Mouse (Mus musculus) liver, embryonic 14.5 days (tissue): Measurements from ENCODE around the gene Cbx7. TPM values are rescaled to one million over a fixed set of nuclear protein-coding genes. Genes with fewer than 3 reads are reported as not detected.

Experiments
- ATAC-seq: fragments of 200-750 bp; cut with Nextera tagmentation; 2 replicates; pipeline ENCODE4 v1.8.0; 2017; ENCODE audit warnings: moderate number of reproducible peaks, mild to moderate bottlenecking, moderate library complexity; ENCODE audit not compliant: insufficient read depth
- DNase-seq, 3 experiments: peaks; one replicate each; pipeline ENCODE4 v3.0.0-alpha.2; 2012 to 2013; ENCODE audit warnings: low read depth in 3 of 3, low spot score in 3 of 3
- H3K27ac ChIP-seq: fragments of 300-500 bp; sonication (generic); 2 replicates; pipeline ENCODE4 v1.5.1; 2014; ENCODE audit warnings: moderate library complexity, mild to moderate bottlenecking, control low read depth, inconsistent platforms
- H3K27me3 ChIP-seq: fragments of 300-500 bp; sonication (generic); 2 replicates; pipeline ENCODE4 v1.6.1; 2014; ENCODE audit warnings: mild to moderate bottlenecking, low read length, moderate library complexity; ENCODE audit not compliant: control insufficient read depth, insufficient read depth
- H3K36me3 ChIP-seq: fragments of 300-500 bp; sonication (generic); replicated peaks from 2 replicates; pipeline ENCODE4 v1.6.1; 2014; ENCODE audit warnings: low read depth; ENCODE audit not compliant: control insufficient read depth, insufficient read depth
- H3K4me1 ChIP-seq, 2 experiments: fragments of 200-500 bp in 1 of 2; fragments of 300-500 bp in 1 of 2; sonication (generic) in 1 of 2; replicated peaks; 2 replicates each; pipeline ENCODE4 v1.6.1; 2012 to 2014; ENCODE audit warnings: antibody characterized with exemption in 1 of 2, inconsistent platforms in 1 of 2, low read length in 1 of 2; ENCODE audit not compliant: control insufficient read depth in 2 of 2, insufficient read depth in 2 of 2
- H3K4me2 ChIP-seq: fragments of 300-500 bp; sonication (generic); 2 replicates; pipeline ENCODE4 v1.6.1; 2014; ENCODE audit warnings: low read depth, mild to moderate bottlenecking, control low read depth, moderate library complexity
- H3K4me3 ChIP-seq, 2 experiments: fragments of 200-500 bp in 1 of 2; fragments of 300-500 bp in 1 of 2; sonication (generic) in 1 of 2; 2 replicates each; pipeline ENCODE4 v1.5.1; 2012 to 2014; ENCODE audit warnings: low read depth in 2 of 2, low read length in 2 of 2, mild to moderate bottlenecking in 2 of 2, control low read depth in 1 of 2, inconsistent platforms in 1 of 2, moderate library complexity in 1 of 2; ENCODE audit not compliant: insufficient read depth in 1 of 2
- H3K9ac ChIP-seq: fragments of 300-500 bp; sonication (generic); replicated peaks from 2 replicates; pipeline ENCODE4 v1.6.1; 2014; ENCODE audit warnings: mild to moderate bottlenecking, control low read depth, moderate library complexity
- H3K9me3 ChIP-seq: fragments of 300-500 bp; sonication (generic); 2 replicates; pipeline ENCODE4 v1.6.1; 2016; ENCODE audit warnings: low read length, mixed read lengths; ENCODE audit not compliant: control insufficient read depth
- CTCF ChIP-seq: IDR thresholded peaks from 2 replicates; pipeline ENCODE4 v1.5.1; 2016; ENCODE audit warnings: antibody characterized with exemption, low read depth, control low read depth
- EP300 ChIP-seq: IDR thresholded peaks from 2 replicates; pipeline ENCODE4 v1.6.1; 2016; ENCODE audit warnings: antibody characterized with exemption, low read depth
- WGBS: fragments of 180-500 bp; shearing (Covaris S2); extraction: QIAGEN DNeasy Blood & Tissue Kit; methylation state at CpG from one replicate; pipeline ENCODE4 v1.1.7; 2014; ENCODE audit not compliant: insufficient replicate concordance; 5-methylcytosine and 5-hydroxymethylcytosine counted together
- polyA plus RNA-seq, 2 experiments: library from polyadenylated mRNA; depleted of rRNA in 1 of 2; stranded (reverse) in 1 of 2; unstranded in 1 of 2; fragments of >200 nt; fragmentation: Nextera tagmentation in 1 of 2; extraction: Ambion mirVana in 1 of 2; gene quantifications; 2 replicates each; pipeline versions ENCODE4 v1.2.1 to v1.2.3; 2012 to 2014

The Cbx7 gene
- polyA plus RNA-seq, 2 experiments, result 0.62 to 2.5 TPM

- no peak overlapping the region for H3K27ac ChIP-seq
- WGBS, result 69% methylated on average over 7 of the region's 7 CpGs
- no peak for DNase-seq
- H3K4me2 ChIP-seq, result no peak overlapping the region
- no peaks in the 10 kb centered on the region for H3K9me3 ChIP-seq
- no peak overlapping the region for H3K4me3 ChIP-seq
- H3K27me3 ChIP-seq, result no peaks in the 10 kb centered on the region
- TF ChIP-seq EP300 (no peak), CTCF (no peak)
- ATAC-seq, result no peak
- H3K4me1 ChIP-seq, result peaks cover 6 to 9% of the 10 kb centered on the region in 2 experiments; a peak in 3 of 4 replicates
- peaks cover 25% of the 10 kb centered on the region for H3K36me3 ChIP-seq
- no peak overlapping the region for H3K9ac ChIP-seq
Observed at GRCm38 (mm10) chr15:79900751-79901150, 70.2 kb downstream of the Cbx7 start.

DNA sequence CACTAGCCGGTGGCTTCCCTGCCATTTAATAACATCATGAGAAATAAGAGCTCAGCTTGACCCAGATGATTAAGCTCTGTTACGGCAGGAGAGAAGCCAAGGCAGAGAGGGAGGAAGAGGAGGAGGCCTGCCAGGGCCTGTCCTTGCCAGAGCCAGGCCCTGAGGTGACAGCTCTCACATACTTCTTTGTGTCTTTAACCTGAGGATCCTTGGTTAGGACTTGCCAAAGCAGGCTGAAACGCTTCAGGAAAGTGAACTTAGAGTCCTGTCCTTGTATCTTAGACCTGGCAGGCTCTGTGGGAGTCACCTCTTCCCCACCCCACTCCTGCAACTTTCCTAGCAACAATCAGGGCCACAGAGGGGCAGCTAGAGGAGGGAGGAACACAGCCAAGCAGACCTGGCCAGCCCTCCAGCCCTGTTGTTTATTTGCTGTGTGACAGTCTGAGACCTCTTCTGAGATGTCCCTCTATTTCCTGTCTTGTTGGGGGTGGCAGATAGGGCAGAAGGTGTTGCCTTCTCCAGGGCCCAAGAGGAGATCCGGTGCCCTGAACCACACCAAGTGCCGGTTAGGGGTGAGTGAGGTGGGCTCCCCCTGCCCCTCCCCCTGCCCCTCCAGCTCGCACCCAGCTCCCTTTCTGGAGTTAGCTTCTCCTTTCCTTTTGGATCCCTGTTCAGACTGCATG is 71.0 kb downstream of the Cbx7 start:
- Histone ChIP-seq H3K4me3 (no peak overlapping the region), H3K27me3 (no peaks in the 10 kb centered on the region), H3K4me2 (no peak overlapping the region), H3K36me3 (peaks cover 23% of the 10 kb centered on the region), H3K27ac (no peak overlapping the region), H3K9ac (no peak overlapping the region), H3K4me1 (peaks cover 9 to 14% of the 10 kb centered on the region in 2 experiments), H3K9me3 (no peaks in the 10 kb centered on the region)
- ATAC-seq (no peak), DNase-seq (no peak)
- TF ChIP-seq EP300 (no peak), CTCF (no peak)
- WGBS, result 72% methylated on average over 6 of the region's 6 CpGs

- Histone ChIP-seq H3K9ac (no peak overlapping the region), H3K4me2 (no peak overlapping the region), H3K27me3 (no peaks in the 10 kb centered on the region), H3K9me3 (no peaks in the 10 kb centered on the region), H3K36me3 (peaks cover 23% of the 10 kb centered on the region), H3K4me1 (peaks cover 17 to 21% of the 10 kb centered on the region in 2 experiments), H3K27ac (no peak overlapping the region), H3K4me3 (no peak overlapping the region)
- ATAC-seq (no peak), DNase-seq (no peak)
- TF ChIP-seq CTCF (no peak), EP300 (no peak)
- 76% methylated on average over 5 of the region's 5 CpGs for WGBS
Observed at GRCm38 (mm10) chr15:79898988-79899387, 71.9 kb downstream of the Cbx7 start.

- no peak overlapping the region for H3K4me3 ChIP-seq
- no peaks in the 10 kb centered on the region for H3K27me3 ChIP-seq
- H3K9me3 ChIP-seq, result no peaks in the 10 kb centered on the region
- peaks cover 23% of the 10 kb centered on the region for H3K36me3 ChIP-seq
- H3K4me1 ChIP-seq, result peaks cover 23 to 27% of the 10 kb centered on the region in 2 experiments
- WGBS, result 59% methylated on average over 9 of the region's 9 CpGs
- ATAC-seq (no peak), DNase-seq (no peak)
- H3K9ac ChIP-seq, result no peak overlapping the region
- no peak for TF ChIP-seq EP300
- no peak for TF ChIP-seq CTCF
- peak overlapping the region; percentile 67 for H3K27ac ChIP-seq
- peak overlapping the region; percentile 40 for H3K4me2 ChIP-seq
Observed at GRCm38 (mm10) chr15:79896080-79896725, 74.7 kb downstream of the Cbx7 start.
